Mouse (Mus musculus): ENCODE data around the gene Hivep3. TPM values are rescaled to one million over a fixed set of nuclear protein-coding genes. Genes with fewer than 3 reads are reported as not detected.

Gene Hivep3
- polyA plus RNA-seq, 1 experiment from 2014 or later: 3.2 TPM

DNA sequence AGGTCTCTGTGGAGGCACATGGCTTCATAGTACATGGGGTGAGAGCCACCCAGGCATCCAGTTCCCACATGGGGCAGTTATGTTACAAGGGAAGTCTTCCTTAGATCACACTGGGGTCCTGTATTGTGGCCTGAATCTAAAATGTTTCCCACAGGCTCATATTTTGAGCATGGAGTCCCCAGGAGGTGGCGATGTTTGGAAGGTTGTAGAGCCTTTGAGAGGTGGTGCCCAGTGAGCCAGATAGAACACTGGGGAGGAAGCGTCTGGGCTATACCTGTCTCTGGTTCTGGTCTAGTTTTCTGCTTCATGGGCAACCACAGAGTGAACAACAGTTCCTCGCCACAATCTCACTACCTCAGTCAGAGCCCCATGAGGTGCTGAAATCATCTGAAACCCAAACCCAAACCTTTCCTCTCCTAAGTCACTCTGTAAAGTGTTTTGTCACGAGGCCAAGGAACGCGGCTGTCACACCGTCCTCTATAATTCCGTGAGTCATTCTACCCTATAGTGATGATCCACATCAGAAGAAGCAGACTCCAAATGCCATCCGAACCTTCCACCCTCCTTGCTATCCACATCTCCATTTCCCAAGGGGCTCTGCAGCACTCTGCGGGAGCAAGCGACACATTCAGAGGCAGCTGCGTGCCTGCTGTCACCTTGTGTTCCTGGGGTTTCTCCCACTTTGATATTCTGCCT lies 187.6 kb downstream of the Hivep3 start:
- no peak overlapping the region for H3K27ac ChIP-seq
- no peaks in the 10 kb centered on the region for H3K9me3 ChIP-seq
- no peaks in the 10 kb centered on the region for H3K4me1 ChIP-seq
- 78% methylated on average over 12 of the region's 12 CpGs for WGBS
- no peaks in the 10 kb centered on the region for H3K27me3 ChIP-seq
- no peak overlapping the region for H3K9ac ChIP-seq
- no peak overlapping the region for H3K4me3 ChIP-seq
- H3K4me2 ChIP-seq: no peak overlapping the region
- no peaks in the 10 kb centered on the region for H3K36me3 ChIP-seq
- no peak for ATAC-seq (ENCODE audit: insufficient number of reproducible peaks, low FRiP score, low TSS enrichment, low read depth)

DNA sequence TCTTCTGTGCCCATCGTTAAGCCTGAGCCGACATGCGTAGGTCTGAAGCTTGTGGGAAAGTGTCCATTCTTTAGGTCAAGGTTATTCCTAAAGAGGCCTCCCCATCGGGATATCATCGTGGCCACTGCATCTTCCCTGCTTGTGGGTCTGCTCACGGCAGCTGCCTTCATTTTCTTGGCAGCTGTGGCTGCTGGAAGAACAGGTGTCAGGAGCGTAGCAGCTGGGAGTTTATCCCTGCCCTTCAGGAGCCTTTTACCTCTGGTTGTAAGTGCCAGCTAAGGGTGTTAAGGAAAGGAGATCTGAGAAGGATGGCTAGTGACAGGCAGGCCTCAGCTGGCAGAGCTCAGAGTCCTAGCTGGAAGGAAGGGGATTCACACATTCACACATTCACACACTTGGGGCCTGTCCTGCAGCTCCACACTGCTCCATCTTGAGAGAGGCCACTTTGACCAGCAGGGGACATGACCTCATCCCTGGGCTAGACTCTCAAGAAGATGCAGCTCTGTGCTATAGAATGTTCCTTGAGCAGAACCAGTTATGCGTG lies 188.2 kb downstream of the Hivep3 start:
- Histone ChIP-seq H3K4me2 (no peak overlapping the region), H3K27ac (no peak overlapping the region), H3K27me3 (no peaks in the 10 kb centered on the region), H3K4me1 (no peaks in the 10 kb centered on the region), H3K9ac (no peak overlapping the region), H3K4me3 (no peak overlapping the region), H3K9me3 (no peaks in the 10 kb centered on the region), H3K36me3 (no peaks in the 10 kb centered on the region)
- WGBS: 70% methylated on average over 8 of the region's 8 CpGs
- no peak for ATAC-seq (ENCODE audit: insufficient number of reproducible peaks, low FRiP score, low TSS enrichment, low read depth)

DNA sequence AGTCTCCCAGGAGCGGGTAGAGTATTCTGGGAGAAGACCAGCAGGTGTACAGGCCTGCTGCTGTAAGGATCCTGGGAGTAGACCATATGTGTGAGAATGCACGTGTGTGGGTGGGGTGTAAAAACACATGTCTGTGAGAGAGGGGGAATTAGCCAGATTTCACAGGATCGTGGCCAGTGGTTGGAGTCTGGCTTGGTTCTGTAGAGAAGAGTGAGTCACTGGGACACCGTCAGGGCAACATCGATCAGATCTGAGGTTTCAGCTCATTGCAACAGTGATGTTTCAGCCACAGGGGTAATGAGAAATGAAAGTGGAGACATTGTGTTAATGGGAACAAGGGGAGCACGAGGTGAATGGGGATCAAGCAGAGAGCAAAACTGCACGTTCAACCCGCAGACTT lies 189.4 kb downstream of the Hivep3 start:
- Histone ChIP-seq H3K9me3 (no peaks in the 10 kb centered on the region), H3K27me3 (no peaks in the 10 kb centered on the region), H3K4me3 (no peak overlapping the region), H3K4me2 (no peak overlapping the region), H3K36me3 (no peaks in the 10 kb centered on the region), H3K27ac (no peak overlapping the region), H3K9ac (no peak overlapping the region), H3K4me1 (no peaks in the 10 kb centered on the region)
- 79% methylated on average over 8 of the region's 8 CpGs for WGBS
- ATAC-seq (ENCODE audit: insufficient number of reproducible peaks, low FRiP score, low TSS enrichment, low read depth): no peak

DNA sequence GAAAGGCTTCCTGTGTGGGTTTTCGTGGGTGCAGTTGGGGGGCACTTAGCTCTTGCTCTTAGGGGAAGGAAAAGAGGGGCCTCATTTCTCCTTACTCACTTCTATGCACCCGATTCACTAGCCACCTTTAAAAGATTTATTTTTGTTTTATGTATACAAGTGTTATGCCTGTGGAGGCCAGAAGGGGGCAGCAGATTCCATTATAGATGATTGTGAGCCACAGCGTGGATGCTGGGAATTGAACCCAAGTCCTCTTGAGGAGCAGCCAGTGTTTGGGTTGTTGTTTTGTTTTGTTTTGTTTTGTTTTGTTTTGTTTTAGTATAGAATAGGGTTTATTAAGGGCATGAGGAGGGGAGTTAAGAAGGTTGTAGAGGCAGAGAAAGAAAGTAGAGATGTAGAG lies 189.8 kb downstream of the Hivep3 start:
- Histone ChIP-seq H3K4me1 (no peaks in the 10 kb centered on the region), H3K36me3 (no peaks in the 10 kb centered on the region), H3K27me3 (no peaks in the 10 kb centered on the region), H3K4me2 (no peak overlapping the region), H3K4me3 (no peak overlapping the region), H3K27ac (no peak overlapping the region), H3K9me3 (no peaks in the 10 kb centered on the region), H3K9ac (no peak overlapping the region)
- ATAC-seq (ENCODE audit: insufficient number of reproducible peaks, low FRiP score, low TSS enrichment, low read depth): no peak
- WGBS: 84% methylated on average over 3 of the region's 3 CpGs

DNA sequence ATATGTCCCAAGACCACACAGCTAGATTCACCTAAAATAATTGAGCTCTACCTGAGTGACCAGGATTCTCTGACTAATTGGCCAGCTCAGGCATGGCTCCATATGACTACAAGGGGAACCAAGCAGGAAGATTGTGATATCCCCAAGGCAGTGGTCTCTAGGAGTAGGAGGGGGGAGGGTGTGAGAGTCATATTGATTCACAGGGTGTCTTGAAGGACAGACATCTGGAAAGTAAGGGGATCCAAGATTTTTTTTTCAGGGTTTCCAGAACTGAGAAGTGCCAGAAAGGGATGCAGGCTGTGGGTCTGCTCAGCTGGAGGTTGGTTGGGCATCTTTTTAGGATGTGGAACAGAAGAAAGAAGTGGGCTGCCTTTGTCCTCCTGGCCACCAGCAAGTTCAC lies 191.5 kb downstream of the Hivep3 start:
- Histone ChIP-seq H3K9ac (no peak overlapping the region), H3K36me3 (no peaks in the 10 kb centered on the region), H3K9me3 (no peaks in the 10 kb centered on the region), H3K4me1 (no peaks in the 10 kb centered on the region), H3K4me2 (no peak overlapping the region), H3K27me3 (no peaks in the 10 kb centered on the region), H3K27ac (no peak overlapping the region), H3K4me3 (no peak overlapping the region)
- no peak for ATAC-seq (ENCODE audit: insufficient number of reproducible peaks, low FRiP score, low TSS enrichment, low read depth)

DNA sequence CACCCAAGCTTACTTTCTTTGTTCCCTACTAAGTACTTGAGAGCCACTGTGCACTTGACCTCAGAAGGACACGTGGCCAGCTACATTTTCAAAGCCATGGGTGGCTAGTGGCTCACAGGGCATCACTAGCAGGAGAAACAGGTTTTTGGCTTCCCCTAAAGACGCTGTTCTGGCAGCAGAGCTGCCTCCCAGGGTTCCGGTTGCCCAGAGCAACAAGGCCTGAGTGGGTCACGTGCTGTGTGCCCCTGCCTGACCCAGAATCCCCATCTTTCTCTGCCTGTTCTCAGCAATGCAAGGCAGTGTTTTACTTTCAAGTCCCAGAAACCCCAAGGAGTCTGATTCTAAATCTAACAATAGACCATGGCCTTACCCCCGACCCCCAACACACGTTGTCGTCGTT lies 198.3 kb downstream of the Hivep3 start:
- no peaks in the 10 kb centered on the region for H3K9me3 ChIP-seq
- ATAC-seq (ENCODE audit: insufficient number of reproducible peaks, low FRiP score, low TSS enrichment, low read depth): no peak
- H3K9ac ChIP-seq: no peak overlapping the region
- H3K27me3 ChIP-seq: no peaks in the 10 kb centered on the region; the same call in 1 of the 2 replicates
- no peak overlapping the region for H3K4me2 ChIP-seq
- H3K36me3 ChIP-seq: no peaks in the 10 kb centered on the region
- 54% methylated on average over 8 of the region's 8 CpGs for WGBS
- no peak overlapping the region for H3K4me3 ChIP-seq
- no peak overlapping the region for H3K27ac ChIP-seq
- 0 out of 2 replicates have a peak, but pooled peaks cover 10% of the 10 kb centered on the region for H3K4me1 ChIP-seq

DNA sequence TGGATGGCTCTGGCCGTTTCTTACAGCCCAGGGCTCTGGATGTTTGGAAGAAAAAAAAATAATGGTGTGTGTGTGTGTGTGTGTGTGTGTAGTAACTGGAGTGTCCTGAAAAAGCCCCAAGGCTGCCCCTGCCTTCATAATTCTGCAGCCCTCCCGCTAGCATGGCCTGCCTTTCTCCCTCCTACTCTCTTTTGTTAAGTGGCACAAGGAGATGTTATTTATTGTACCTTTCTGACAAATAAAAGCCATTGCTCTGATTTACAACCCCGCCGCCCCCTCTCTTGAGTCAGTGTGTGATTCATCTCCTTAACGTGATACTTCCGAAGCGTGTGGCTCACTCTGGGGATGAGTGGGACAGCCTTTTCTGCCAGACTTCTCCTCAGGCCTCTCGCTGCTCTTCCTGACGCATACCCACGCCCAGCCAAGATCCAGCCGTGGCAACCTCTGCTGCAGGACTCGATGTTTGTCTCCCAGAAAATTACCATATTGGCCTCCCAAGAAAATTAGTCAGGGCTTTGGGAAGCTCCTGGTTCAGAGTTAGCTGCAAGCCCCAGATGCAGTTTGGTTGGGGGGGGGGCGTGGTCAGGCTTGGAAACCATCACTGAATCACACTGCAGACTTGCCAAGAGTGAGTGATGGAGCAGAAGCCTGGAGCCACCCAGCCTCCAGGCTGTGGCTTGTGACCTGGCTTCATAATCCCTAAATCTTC lies 199.1 kb downstream of the Hivep3 start:
- H3K27ac ChIP-seq: no peak overlapping the region
- H3K27me3 ChIP-seq: no peaks in the 10 kb centered on the region; the same call in 1 of the 2 replicates
- H3K4me3 ChIP-seq: no peak overlapping the region
- no peak for ATAC-seq (ENCODE audit: insufficient number of reproducible peaks, low FRiP score, low TSS enrichment, low read depth)
- H3K4me2 ChIP-seq: no peak overlapping the region
- no peak overlapping the region for H3K9ac ChIP-seq
- 25% methylated on average over 13 of the region's 13 CpGs for WGBS
- no peaks in the 10 kb centered on the region for H3K36me3 ChIP-seq
- peaks cover 11% of the 10 kb centered on the region; the same call in 1 of the 2 replicates for H3K4me1 ChIP-seq
- H3K9me3 ChIP-seq: no peaks in the 10 kb centered on the region

DNA sequence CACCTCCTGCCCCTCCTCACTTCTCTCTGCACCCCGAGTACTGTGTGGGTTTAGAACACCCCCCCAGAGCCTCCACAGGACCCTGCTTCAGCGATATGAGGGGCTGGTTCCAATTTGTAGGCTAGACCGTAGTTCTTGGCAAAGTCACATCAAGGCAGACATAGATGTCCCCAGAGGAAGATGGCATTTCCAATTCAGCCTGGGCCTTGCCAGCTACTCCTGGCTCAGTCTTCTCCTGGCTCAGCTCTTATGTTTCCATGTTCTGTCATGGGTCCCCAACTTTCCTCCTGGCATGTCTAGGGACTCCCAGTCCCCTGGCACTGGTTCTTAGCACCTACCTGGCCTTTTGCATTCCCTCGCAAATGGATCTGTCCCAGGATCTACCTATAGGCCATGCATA lies 201.3 kb downstream of the Hivep3 start:
- no peak overlapping the region for H3K4me3 ChIP-seq
- no peak overlapping the region for H3K4me2 ChIP-seq
- peaks cover 19% of the 10 kb centered on the region; the same call in 1 of the 2 replicates for H3K4me1 ChIP-seq
- H3K27me3 ChIP-seq: no peaks in the 10 kb centered on the region; the same call in 1 of the 2 replicates
- no peaks in the 10 kb centered on the region for H3K36me3 ChIP-seq
- H3K27ac ChIP-seq: no peak overlapping the region
- no peak overlapping the region for H3K9ac ChIP-seq
- 76% methylated on average over 4 of the region's 4 CpGs for WGBS
- H3K9me3 ChIP-seq: no peaks in the 10 kb centered on the region
- ATAC-seq (ENCODE audit: insufficient number of reproducible peaks, low FRiP score, low TSS enrichment, low read depth): no peak

DNA sequence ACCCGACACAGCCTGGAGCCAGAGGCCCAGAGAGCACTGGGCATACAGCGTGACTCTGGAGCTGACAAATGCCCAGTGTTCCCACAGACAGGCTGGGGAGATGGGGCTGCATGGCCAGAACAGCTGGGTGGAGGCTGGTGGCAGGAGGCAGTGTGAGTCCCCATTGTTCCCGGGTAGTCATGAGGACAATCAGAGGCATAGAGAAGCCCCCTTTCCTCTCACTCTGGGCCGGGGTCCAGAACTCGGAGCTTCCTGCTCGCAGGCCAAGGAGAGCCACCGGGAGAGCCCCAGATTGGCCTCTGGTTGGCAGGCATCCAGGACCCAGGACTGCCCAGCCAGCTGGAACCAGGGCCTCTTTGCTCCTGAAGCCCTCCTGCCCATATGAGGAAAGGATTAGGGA lies 204.3 kb downstream of the Hivep3 start:
- H3K4me1 ChIP-seq: peaks cover 15% of the 10 kb centered on the region; the same call in 1 of the 2 replicates
- H3K9ac ChIP-seq: no peak overlapping the region
- H3K36me3 ChIP-seq: no peaks in the 10 kb centered on the region
- no peak; the same call in 1 of the 2 replicates for ATAC-seq (ENCODE audit: insufficient number of reproducible peaks, low FRiP score, low TSS enrichment, low read depth)
- peak overlapping the region; percentile 38; the same call in 1 of the 2 replicates for H3K27ac ChIP-seq
- no peaks in the 10 kb centered on the region for H3K9me3 ChIP-seq
- no peaks in the 10 kb centered on the region; the same call in 1 of the 2 replicates for H3K27me3 ChIP-seq
- no peak overlapping the region for H3K4me3 ChIP-seq
- no peak overlapping the region for H3K4me2 ChIP-seq
- WGBS: 49% methylated on average over 7 of the region's 7 CpGs

DNA sequence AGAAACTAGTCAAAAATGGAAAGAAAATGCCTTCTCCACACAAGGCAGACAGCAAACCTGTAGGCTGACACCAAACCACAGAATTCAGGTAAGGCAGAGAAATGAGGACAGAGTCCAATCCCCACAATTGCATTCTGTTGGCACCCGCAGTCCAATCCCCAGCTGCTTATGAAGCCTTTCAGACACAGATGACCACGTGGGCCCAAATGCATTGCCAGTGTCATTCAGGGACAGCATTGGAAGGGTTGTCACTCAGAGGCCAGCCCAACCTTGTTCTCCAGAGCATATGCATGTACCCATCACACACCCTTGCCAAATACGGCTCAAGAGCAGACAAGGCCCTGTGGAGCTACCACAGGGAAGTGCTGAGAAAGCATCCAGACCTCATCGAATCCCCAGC lies 204.9 kb downstream of the Hivep3 start:
- WGBS: 73% methylated on average over 4 of the region's 4 CpGs
- Histone ChIP-seq H3K4me3 (no peak overlapping the region), H3K4me1 (peaks cover 12% of the 10 kb centered on the region; the same call in 1 of the 2 replicates), H3K27ac (no peak overlapping the region), H3K36me3 (no peaks in the 10 kb centered on the region), H3K9me3 (no peaks in the 10 kb centered on the region), H3K27me3 (no peaks in the 10 kb centered on the region; the same call in 1 of the 2 replicates), H3K9ac (no peak overlapping the region), H3K4me2 (no peak overlapping the region)
- no peak for ATAC-seq (ENCODE audit: insufficient number of reproducible peaks, low FRiP score, low TSS enrichment, low read depth)

DNA sequence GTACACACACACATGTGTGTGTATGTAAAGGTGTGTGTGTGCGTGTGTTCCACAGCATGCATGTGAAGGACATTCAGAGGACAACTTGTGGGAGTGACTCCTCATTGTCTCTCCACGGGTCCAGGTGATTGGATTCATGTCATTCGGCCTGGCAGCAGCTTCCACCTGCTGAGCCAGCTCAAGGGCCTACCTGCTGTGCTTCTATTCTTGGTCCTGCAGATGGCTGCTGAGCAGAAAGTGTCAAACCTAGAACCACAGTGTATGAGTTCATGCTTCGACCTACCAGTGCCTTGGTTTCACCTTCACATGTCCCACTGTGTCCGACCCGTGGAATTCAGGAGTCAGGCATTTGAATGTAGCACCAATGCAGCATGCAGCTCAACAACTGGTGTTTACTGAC lies 206.2 kb downstream of the Hivep3 start:
- Histone ChIP-seq H3K36me3 (no peaks in the 10 kb centered on the region), H3K27ac (no peak overlapping the region), H3K27me3 (no peaks in the 10 kb centered on the region), H3K4me1 (peaks cover 11% of the 10 kb centered on the region; the same call in 1 of the 2 replicates), H3K9ac (no peak overlapping the region), H3K4me2 (no peak overlapping the region), H3K4me3 (no peak overlapping the region), H3K9me3 (no peaks in the 10 kb centered on the region)
- 79% methylated on average over 6 of the region's 6 CpGs for WGBS
- ATAC-seq (ENCODE audit: insufficient number of reproducible peaks, low FRiP score, low TSS enrichment, low read depth): no peak

DNA sequence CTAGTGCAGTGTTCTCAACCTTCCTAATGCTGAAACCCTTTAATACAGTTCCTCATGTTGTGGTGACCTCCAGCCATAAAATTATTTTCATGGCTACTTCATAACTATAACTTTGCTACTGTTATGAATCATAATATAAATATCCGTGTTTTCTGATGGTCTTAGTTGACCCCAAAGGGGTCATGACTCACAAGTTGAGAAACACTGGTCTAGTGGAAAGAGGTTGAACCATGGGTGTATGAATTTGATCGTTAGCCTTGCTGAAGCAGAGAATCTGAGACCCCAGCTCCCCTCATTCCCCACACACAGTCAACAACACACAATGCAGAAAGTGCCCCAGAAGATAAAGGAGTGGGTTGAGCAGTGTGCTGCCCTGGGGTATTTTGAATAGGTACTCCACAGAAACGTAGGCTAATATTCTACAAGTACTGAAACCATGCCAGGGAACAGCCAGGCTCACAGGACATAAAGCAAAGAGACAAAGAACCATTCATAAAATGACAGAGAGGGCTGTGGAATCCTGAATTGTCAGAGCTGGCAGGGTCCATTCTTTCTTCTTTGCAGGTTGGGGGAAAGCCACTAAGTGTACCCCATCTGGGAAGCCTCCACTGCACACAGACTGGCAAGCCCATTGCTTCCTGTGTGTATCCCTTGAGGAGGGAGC lies 212.8 kb downstream of the Hivep3 start:
- H3K4me3 ChIP-seq: no peak overlapping the region
- 69% methylated on average over 3 of the region's 3 CpGs for WGBS
- H3K36me3 ChIP-seq: no peaks in the 10 kb centered on the region
- no peak overlapping the region for H3K9ac ChIP-seq
- no peak for ATAC-seq (ENCODE audit: insufficient number of reproducible peaks, low FRiP score, low TSS enrichment, low read depth)
- H3K4me2 ChIP-seq: no peak overlapping the region
- H3K27me3 ChIP-seq: no peaks in the 10 kb centered on the region
- H3K27ac ChIP-seq: no peak overlapping the region
- H3K4me1 ChIP-seq: 0 out of 2 replicates have a peak, but pooled peaks cover 8% of the 10 kb centered on the region
- no peaks in the 10 kb centered on the region for H3K9me3 ChIP-seq
